Mouse (Mus musculus) limb, embryonic 11.5 days (tissue): ENCODE results near the gene Zfp553. TPM values are rescaled to one million over a fixed set of nuclear protein-coding genes. Genes with fewer than 3 reads are reported as not detected.
"Not testable (repeated sequence)": the region's sequence is repeated elsewhere in the genome, so short reads cannot be mapped to it uniquely, and the experiment has no call there.

Source experiments
- ATAC-seq: fragments of 200-750 bp; cut with Nextera tagmentation; 2 replicates; pipeline ENCODE4 v1.8.0; 2017; ENCODE audit warnings: low read depth; ENCODE audit not compliant: insufficient number of reproducible peaks, low FRiP score, low TSS enrichment
- DNase-seq: peaks from one replicate; pipeline ENCODE4 v3.0.0-alpha.2; 2015; ENCODE audit warnings: low spot score
- H3K27ac ChIP-seq: fragments of 300-500 bp; sonication (generic); replicated peaks from 2 replicates; pipeline ENCODE4 v1.5.1; 2014; ENCODE audit warnings: low read depth, mild to moderate bottlenecking, low read length
- H3K27me3 ChIP-seq: fragments of 300-500 bp; sonication (generic); 2 replicates; pipeline ENCODE4 v1.6.1; 2014; ENCODE audit warnings: mild to moderate bottlenecking, low read length, mixed read lengths; ENCODE audit not compliant: control insufficient read depth, insufficient read depth
- H3K36me3 ChIP-seq: fragments of 300-500 bp; sonication (generic); 2 replicates; pipeline ENCODE4 v1.6.1; 2014; ENCODE audit warnings: mild to moderate bottlenecking, low read length, moderate library complexity, mixed read lengths; ENCODE audit not compliant: control insufficient read depth, insufficient read depth
- H3K4me1 ChIP-seq: fragments of 300-500 bp; sonication (generic); 2 replicates; pipeline ENCODE4 v1.6.1; 2014; ENCODE audit warnings: low read length, mixed read lengths; ENCODE audit not compliant: control insufficient read depth, insufficient read depth
- H3K4me2 ChIP-seq: fragments of 300-500 bp; sonication (generic); 2 replicates; pipeline ENCODE4 v1.6.1; 2014; ENCODE audit warnings: low read depth, mild to moderate bottlenecking, moderate library complexity; ENCODE audit not compliant: severe bottlenecking
- H3K4me3 ChIP-seq: fragments of 300-500 bp; sonication (generic); 2 replicates; pipeline ENCODE4 v1.5.1; 2014; ENCODE audit warnings: low read depth, low read length
- H3K9ac ChIP-seq: fragments of 300-500 bp; sonication (generic); 2 replicates; pipeline ENCODE4 v1.6.1; 2014; ENCODE audit warnings: mild to moderate bottlenecking, low read length
- H3K9me3 ChIP-seq: fragments of 300-500 bp; sonication (generic); 2 replicates; pipeline ENCODE4 v1.6.1; 2016; ENCODE audit warnings: low read length; ENCODE audit not compliant: control insufficient read depth
- WGBS: fragments of 180-500 bp; shearing (Covaris S2); extraction: QIAGEN DNeasy Blood & Tissue Kit; methylation state at CpG from one replicate; pipeline ENCODE4 v1.1.7; 2014; 5-methylcytosine and 5-hydroxymethylcytosine counted together
- polyA plus RNA-seq: library from polyadenylated mRNA; unstranded; fragments of >200 nt; fragmentation: Nextera tagmentation; extraction: Ambion mirVana; gene quantifications from 2 replicates; pipeline ENCODE4 v1.2.1, GENCODE M21; 2014

Zfp553 gene
- polyA plus RNA-seq, 1 experiment from 2014 or later, result 29.1 TPM

- WGBS, result 8% methylated on average over 9 of the region's 9 CpGs
Observed at GRCm38 (mm10) chr7:127233765-127234164, 904 bp downstream of the Zfp553 start.

GRCm38 (mm10) chr7:127234777-127235176 lies 1.9 kb downstream of the Zfp553 start:
- DNase-seq (no peak), ATAC-seq (no peak)
- no peak overlapping the region for H3K9ac ChIP-seq
- H3K27me3 ChIP-seq, result no peaks in the 10 kb centered on the region
- no peak overlapping the region for H3K27ac ChIP-seq
- peaks cover 2% of the 10 kb centered on the region; the same call in 1 of the 2 replicates for H3K9me3 ChIP-seq
- H3K4me3 ChIP-seq, result 0 out of 2 replicates have a peak overlapping the region, but pooled peaks have one; percentile 94
- 94% methylated on average over 2 of the region's 2 CpGs for WGBS
- no peak overlapping the region for H3K4me2 ChIP-seq
- H3K4me1 ChIP-seq, result peaks cover 7% of the 10 kb centered on the region
- H3K36me3 ChIP-seq, result peaks cover 40% of the 10 kb centered on the region

More at GRCm38 (mm10) chr7:127233765-127234164, 904 bp downstream of the Zfp553 start:
- Histone ChIP-seq H3K9ac (peak overlapping the region; percentile 96), H3K27ac (peak overlapping the region; percentile 98; the same call in 1 of the 2 replicates), H3K4me3 (peak overlapping the region; percentile 94), H3K27me3 (no peaks in the 10 kb centered on the region), H3K4me2 (peak overlapping the region; percentile 70), H3K9me3 (peaks cover 2% of the 10 kb centered on the region; the same call in 1 of the 2 replicates), H3K4me1 (peaks cover 7% of the 10 kb centered on the region), H3K36me3 (peaks cover 47% of the 10 kb centered on the region)
- ATAC-seq, result no peak
- no peak for DNase-seq

- ATAC-seq, result no peak
- Histone ChIP-seq H3K9ac (peak overlapping the region; percentile 91; the same call in 1 of the 2 replicates), H3K4me1 (peaks cover 9% of the 10 kb centered on the region; the same call in 1 of the 2 replicates), H3K27me3 (no peaks in the 10 kb centered on the region), H3K27ac (peak overlapping the region; percentile 87), H3K9me3 (no peaks in the 10 kb centered on the region), H3K4me3 (no peak overlapping the region), H3K4me2 (peak overlapping the region; percentile 71; the same call in 1 of the 2 replicates), H3K36me3 (peaks cover 6% of the 10 kb centered on the region; the same call in 1 of the 2 replicates)
- DNase-seq, result no peak
- WGBS, result 32% methylated on average over 2 of the region's 2 CpGs
Observed at GRCm38 (mm10) chr7:127243361-127243867, 10.6 kb downstream of the Zfp553 start.

DNA sequence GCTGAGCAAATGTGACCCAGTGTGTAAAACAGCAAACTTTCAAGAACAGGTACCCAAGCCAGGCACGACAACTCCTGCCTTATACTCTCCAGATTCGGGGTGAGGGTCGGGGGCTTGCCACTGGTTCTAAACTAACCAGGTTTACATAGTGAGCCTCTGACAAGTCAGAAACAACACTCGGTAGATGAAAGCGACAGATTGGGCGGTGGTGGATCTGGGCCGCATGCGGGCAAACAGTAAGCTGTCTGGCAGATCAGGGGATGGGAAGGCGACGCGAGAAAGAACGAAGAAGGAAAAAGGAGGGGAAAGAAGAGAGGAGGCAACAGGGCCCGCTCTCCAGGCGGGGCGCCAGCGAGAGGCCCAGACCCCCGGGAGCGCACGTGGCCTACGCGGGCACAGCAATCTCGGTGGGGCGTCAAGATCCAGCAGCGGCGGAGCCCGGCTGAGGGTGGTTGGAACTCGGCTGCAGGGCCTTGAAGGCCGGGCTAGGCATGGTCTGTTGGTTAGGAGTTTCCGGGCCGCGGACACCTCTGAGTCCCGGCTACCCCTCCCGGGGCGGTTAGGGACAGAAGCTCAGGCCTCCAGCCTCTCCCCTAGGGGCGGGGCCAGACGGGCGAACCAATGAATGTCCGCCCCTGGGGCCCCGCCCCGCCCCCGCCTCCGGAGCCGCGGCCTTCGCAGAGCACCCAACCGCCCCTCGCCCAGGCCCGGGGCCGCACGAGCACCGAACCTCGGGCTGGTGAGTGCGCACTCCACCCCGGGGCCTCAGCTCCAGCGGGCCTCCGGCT lies 11.2 kb downstream of the Zfp553 start, which contains the start of gene Zfp771:
Zfp771 (plus strand) TSS at position 405 of the 788 bp plus-strand sequence.
- H3K36me3 ChIP-seq, result 0 out of 2 replicates have a peak, but pooled peaks cover 3% of the 10 kb centered on the region

GRCm38 (mm10) chr7:127244658-127245510 lies 12.0 kb downstream of the Zfp553 start:
- 12% methylated on average over 32 of the region's 33 CpGs for WGBS
- Histone ChIP-seq H3K36me3 (0 out of 2 replicates have a peak, but pooled peaks cover 4% of the 10 kb centered on the region), H3K4me3 (peak overlapping the region; percentile 90), H3K9ac (peak overlapping the region; percentile 91), H3K27ac (peak overlapping the region; percentile 81), H3K9me3 (no peaks in the 10 kb centered on the region), H3K4me2 (peak overlapping the region; percentile 71), H3K27me3 (no peaks in the 10 kb centered on the region), H3K4me1 (peaks cover 9% of the 10 kb centered on the region; the same call in 1 of the 2 replicates)
- no peak for DNase-seq
- peak; percentile 73 for ATAC-seq

More for the DNA sequence above, 11.2 kb downstream of the Zfp553 start, which contains the start of gene Zfp771:
- ATAC-seq (peak; percentile 93), DNase-seq (peak; percentile 95)
- Histone ChIP-seq H3K27me3 (no peaks in the 10 kb centered on the region), H3K4me1 (peaks cover 9% of the 10 kb centered on the region; the same call in 1 of the 2 replicates), H3K4me2 (peak within 1 kb of the TSS; percentile 71), H3K9me3 (no peaks in the 10 kb centered on the region), H3K9ac (peak within 1 kb of the TSS; percentile 91), H3K4me3 (peak within 1 kb of the TSS; percentile 90), H3K27ac (peak within 1 kb of the TSS; percentile 87)
- WGBS, result under 1% methylated on average over 55 of the region's 56 CpGs

DNA sequence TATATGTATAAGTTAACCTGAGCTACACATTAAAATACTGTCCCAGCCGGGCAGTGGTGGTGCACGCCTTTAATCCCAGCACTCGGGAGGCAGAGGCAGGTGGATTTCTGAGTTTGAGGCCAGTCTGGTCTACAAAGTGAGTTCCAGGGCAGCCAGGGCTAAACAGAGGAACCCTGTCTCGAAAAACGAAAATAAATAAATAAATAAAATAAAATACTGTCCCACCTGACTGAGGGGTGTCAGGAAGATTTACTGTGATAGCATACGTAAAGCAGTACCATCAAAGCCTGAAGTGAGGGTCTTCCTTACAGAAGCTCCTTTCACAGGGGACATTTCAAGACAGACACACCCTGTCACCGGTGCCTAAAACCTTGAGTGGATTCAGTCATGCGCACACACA lies 17.6 kb downstream of the Zfp553 start:
- not testable (repeated sequence) for DNase-seq, ATAC-seq

GRCm38 (mm10) chr7:127252414-127252813 lies 19.6 kb downstream of the Zfp553 start:
- Histone ChIP-seq H3K9ac (no peak overlapping the region), H3K9me3 (no peaks in the 10 kb centered on the region), H3K4me3 (no peak overlapping the region), H3K27me3 (no peaks in the 10 kb centered on the region), H3K4me1 (peaks cover 6% of the 10 kb centered on the region; the same call in 1 of the 2 replicates), H3K27ac (no peak overlapping the region), H3K36me3 (peaks cover 5% of the 10 kb centered on the region), H3K4me2 (no peak overlapping the region)
- no peak for DNase-seq
- ATAC-seq, result no peak
- 88% methylated on average over 2 of the region's 2 CpGs for WGBS

More for the DNA sequence above, 17.6 kb downstream of the Zfp553 start:
- not testable (repeated sequence) for H3K4me3 ChIP-seq, H3K27me3 ChIP-seq, H3K9ac ChIP-seq, H3K9me3 ChIP-seq, H3K27ac ChIP-seq, H3K4me1 ChIP-seq, H3K4me2 ChIP-seq, H3K36me3 ChIP-seq
- WGBS, result 90% methylated on average over 8 of the region's 8 CpGs
